Mouse (Mus musculus) ES-E14 (cell line): ENCODE measurements around the gene E130114P18Rik.

Experiments
- CHD2 ChIP-seq: IDR thresholded peaks from 2 replicates; pipeline ENCODE4 v1.6.1; 2014; ENCODE audit warnings: mild to moderate bottlenecking, low read depth, low read length, inconsistent platforms
- HCFC1 ChIP-seq: IDR thresholded peaks from 2 replicates; pipeline ENCODE4 v1.6.1; 2012; ENCODE audit warnings: low read length, inconsistent platforms, borderline replicate concordance; ENCODE audit not compliant: insufficient read depth
- ZC3H11A ChIP-seq: IDR thresholded peaks from 2 replicates; pipeline ENCODE4 v1.6.1; 2012; ENCODE audit warnings: low read depth, mild to moderate bottlenecking, inconsistent platforms, low read length, borderline replicate concordance

- TF ChIP-seq HCFC1 (no peak), ZC3H11A (no peak), CHD2 (no peak)
Measured at GRCm38 (mm10) chr4:97635296-97635755, 142.6 kb downstream of the E130114P18Rik start.
